Mouse (Mus musculus): ENCODE results near the gene Mtx3.
A peak's percentile ranks its signal among the peaks of the same experiment; 100 is the strongest.
"Not testable (repeated sequence)": the region's sequence is repeated elsewhere in the genome, so short reads cannot be mapped to it uniquely, and the experiment has no call there.

Gene Mtx3

DNA sequence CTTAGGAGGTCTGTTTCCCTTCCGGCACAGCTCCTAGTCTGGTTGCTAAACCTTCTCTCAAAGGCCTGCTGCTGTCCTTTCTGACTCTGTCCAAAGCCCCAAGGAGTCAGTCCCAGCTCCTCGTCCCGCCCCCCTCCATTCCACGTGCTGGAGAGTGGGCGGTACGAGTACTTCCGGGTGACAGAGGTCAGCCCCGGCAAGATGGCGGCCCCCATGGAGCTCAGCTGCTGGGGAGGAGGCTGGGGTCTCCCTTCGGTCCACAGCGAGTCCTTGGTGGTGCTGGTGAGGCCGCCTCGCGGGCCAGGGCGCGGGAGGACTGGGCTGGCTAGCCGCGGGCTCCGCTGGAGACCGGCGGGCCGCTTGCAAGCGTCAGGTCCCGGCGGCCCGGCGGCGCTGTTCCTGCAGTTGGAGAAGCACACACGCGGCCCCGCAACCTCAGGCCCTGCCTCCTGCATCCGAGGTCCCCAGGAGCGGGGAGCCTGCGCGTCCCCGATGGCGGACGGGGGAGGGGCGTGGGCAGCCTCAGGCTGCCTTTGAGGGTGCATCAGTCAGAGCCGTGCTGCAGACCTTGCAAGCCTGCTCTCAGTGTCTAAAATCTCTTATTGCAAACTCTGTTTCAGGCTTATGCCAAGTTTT is at the start of gene Mtx3:
Gene Mtx3, plus strand, starts transcription at position 175 of the 636 bp plus-strand sequence.
- peak; percentile 84 for DNase-seq (ENCODE audit: low spot score)

DNA sequence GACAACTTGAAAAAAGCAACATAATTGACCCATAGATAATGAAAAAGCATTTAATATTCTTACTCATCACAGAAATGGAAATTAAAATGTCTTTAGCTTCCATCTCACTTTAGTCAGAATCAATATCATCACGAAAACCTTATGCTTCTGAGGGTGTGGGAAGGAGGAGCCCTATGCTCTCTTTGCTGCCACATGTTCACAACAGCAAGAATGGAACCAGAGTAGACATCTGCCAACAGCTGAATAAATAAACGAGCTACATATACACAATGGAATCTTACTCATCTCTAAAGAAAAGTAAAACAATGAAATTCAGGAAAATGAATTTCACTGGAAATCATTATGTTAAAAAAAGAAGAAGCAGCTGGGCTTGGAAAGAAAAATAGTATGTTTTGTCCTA is 45.7 kb upstream of the Mtx3 start:
- DNase-seq (ENCODE audit: low spot score) = no peak

- no peak for DNase-seq (ENCODE audit: low spot score)
Observed at GRCm38 (mm10) chr13:92799306-92799925, 45.1 kb upstream of the Mtx3 start.

DNA sequence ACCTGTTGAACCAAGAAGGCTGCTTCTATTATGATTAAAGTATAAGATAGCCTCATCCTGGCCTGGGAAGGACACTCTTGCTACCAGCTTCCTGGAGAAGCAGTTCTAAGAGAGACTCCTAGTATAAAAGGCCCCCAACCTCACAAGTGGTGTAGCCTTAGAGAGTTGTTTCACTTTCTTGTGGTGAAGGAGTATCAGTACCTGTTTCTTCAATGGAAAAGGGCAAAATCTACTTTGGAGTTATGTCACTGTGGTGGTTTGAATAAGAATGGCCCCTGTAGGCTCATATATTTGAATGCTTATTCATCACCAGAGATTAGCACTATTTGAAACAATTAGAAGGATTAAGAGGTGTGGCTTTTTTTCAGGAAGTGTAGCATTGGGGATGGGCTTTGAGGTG is 37.8 kb upstream of the Mtx3 start:
- no peak for DNase-seq (ENCODE audit: low spot score)

DNA sequence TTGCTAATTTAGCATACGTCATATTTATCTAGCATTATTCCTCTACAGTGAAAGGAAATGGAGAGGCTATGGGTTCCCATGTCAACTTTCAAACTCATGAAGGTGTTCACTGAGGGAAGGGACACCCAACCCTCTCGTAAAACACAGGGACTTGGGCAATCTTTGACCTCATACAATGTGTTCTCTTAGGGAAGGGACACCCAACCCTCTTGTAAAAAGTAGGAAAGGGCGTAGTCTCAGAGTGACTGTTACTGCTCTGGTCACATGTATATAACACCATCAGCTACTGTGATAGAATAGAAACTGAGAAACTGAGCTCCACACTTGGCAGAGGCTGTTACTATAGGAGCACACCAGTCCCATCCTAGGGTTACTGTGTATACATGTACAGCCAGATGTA is 36.7 kb upstream of the Mtx3 start:
- no peak for DNase-seq (ENCODE audit: low spot score)

- DNase-seq (ENCODE audit: low spot score) = not testable (repeated sequence)
Observed at GRCm38 (mm10) chr13:92810592-92810991, 34.0 kb upstream of the Mtx3 start.

DNA sequence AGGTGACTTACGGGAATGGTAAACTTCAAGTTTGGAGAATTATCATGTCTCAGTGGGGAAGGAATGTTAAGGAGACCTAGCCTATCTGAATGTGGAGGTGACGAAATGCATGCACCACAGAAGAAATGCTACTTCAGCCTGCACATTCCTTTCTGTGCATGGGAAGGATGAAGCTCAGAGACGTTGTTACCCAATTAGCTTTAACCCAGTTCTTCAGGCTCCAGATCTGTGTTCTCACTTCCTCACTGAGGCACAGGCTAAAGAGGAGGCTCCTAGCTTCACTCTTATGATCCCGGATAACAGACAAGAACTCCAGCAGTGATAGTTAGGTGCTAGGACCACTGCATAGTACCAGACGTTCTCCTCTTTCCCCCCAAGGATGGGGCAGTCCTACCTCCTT is 28.2 kb upstream of the Mtx3 start:
- DNase-seq (ENCODE audit: low spot score) = no peak

DNA sequence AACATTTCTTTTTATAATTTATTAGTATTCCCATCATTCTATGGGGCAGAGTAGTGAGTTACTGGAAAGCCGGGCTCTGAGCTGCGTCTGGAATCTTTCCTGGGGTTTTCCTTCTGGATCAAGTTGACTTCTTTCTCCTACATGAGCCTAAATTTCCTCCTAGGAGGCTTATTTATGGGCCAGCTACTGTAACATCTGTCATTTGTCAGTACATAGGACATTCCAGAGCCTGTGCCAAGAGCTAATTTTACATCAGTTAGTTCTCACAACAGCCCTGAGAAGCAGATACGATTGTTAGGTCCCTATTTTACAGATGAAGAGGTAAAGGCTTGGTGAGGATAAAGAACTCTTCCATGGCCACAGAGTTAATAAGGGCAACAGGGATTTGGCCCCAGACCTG is 27.2 kb upstream of the Mtx3 start:
- DNase-seq (ENCODE audit: low spot score) = no peak

DNA sequence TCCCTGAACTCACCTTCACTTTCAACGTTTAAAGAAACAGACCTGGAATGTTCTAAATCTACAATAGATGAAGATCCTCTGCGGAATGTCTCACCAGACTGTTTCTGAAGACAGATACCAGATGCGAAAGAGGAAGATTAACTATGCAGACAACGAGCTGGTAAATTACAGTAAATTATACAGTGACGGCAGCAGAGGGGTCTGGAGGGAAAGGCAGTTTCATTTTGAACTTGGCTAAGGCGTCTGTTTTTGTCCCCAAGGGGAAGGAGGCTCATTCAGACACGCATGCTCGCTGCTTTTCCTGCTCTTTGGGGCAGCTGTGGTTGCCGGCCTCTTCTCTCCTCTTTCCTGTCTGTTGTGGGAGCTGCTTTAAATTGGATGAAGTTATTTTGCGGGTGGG is 15.7 kb upstream of the Mtx3 start:
- DNase-seq (ENCODE audit: low spot score) = no peak

DNA sequence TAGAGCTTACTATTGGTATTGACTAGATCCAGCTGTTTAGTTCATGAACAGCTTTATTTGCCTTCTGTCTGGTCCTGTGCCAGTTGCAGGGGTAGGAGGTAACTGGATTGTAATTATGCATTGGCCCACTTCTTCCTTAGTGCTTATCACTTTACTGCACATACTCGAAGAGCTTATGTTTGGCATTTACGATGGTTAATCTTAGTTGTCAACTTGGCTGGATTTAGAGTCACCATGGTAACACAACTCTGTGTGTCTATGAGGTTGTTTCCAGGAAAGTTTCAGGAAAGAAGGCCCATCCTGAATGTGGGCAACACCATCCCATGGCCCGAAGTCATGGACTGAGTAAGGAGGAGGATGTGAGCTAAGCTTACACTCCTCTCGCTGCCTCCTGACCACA is 11.4 kb upstream of the Mtx3 start:
- no peak for DNase-seq (ENCODE audit: low spot score)

GRCm38 (mm10) chr13:92846438-92846837 is 1.9 kb downstream of the Mtx3 start:
- DNase-seq (ENCODE audit: low spot score) = no peak

DNA sequence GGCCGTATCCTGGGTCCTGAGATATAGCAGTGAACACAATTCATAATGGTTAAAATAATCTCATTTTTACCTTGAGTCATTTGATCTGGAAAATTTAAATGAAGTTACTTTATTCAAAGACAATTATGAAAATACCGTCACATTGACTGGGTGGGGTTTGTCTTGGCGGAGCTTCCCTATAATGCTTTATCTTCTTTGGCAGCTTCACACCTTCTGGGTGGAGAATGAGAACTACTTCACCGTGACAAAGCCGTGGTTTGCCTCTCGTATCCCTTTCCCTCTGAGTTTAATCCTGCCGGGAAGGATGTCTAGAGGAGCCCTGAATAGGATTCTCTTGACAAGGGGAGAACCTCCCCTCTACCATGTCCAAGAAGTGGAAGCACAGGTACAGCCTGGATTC is 2.8 kb downstream of the Mtx3 start:
- DNase-seq (ENCODE audit: low spot score) = no peak

- no peak for DNase-seq (ENCODE audit: low spot score)
Observed at GRCm38 (mm10) chr13:92848002-92848401, 3.4 kb downstream of the Mtx3 start.

DNA sequence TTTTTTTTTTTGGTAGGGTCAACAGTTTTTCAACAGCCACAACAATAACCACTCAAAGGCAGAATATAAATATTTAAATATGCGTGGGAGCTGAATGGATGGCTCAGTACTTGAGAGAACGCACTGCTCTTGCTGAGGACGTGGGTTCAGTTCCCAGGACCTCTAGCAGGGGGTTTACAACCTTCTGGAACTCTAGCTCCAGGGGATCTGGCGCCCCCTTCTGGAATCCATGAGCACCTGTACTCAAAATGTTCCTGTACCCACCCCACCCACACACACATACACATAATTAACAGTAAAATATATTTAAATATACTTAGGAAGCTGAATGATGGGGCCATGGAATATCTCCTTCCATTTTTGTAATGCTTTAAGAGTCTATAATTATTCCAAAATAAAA is 11.3 kb downstream of the Mtx3 start:
- DNase-seq (ENCODE audit: low spot score) = no peak

DNA sequence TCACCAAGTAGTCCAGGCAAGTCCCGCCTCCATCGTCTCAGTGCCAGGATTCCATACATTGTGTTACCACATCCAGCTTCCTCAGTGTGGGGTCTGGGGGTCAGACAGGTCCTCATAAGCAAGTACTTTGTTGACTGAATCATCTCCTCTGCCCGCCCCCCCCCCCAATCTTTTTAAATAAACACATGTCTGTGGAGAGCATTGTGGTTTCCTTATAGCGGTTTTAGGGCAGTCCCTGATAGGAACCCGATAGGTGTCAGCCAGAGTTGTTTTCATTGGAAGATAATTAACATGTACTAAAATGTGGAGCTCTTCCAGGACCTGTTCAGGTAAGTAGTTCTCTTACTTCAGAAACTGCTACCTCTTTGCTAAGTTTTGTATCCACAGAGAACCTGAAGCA is 14.2 kb downstream of the Mtx3 start:
- no peak for DNase-seq (ENCODE audit: low spot score)

GRCm38 (mm10) chr13:92859959-92860358 is 15.4 kb downstream of the Mtx3 start:
- no peak for DNase-seq (ENCODE audit: low spot score)

GRCm38 (mm10) chr13:92865358-92865757 is 20.8 kb downstream of the Mtx3 start:
- no peak for DNase-seq (ENCODE audit: low spot score)

DNA sequence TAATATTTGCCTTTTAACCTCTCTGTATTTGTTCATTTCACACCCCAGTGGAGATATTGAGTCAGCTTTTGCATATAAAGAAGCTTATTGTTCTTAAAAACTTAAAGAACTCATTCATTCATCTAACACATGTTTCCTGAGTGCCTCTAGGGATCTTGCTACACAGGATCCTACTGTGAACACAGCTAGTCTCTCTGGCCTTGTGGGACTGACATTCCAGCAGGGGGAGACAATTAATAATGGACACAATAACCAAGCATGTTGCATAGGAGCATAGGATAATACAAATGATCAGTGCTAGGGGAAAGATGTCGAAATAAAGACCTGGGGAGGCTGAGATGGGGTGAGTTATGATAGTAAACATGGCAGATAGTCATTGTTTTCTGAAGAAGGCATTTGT is 22.1 kb downstream of the Mtx3 start:
- no peak for DNase-seq (ENCODE audit: low spot score)

DNA sequence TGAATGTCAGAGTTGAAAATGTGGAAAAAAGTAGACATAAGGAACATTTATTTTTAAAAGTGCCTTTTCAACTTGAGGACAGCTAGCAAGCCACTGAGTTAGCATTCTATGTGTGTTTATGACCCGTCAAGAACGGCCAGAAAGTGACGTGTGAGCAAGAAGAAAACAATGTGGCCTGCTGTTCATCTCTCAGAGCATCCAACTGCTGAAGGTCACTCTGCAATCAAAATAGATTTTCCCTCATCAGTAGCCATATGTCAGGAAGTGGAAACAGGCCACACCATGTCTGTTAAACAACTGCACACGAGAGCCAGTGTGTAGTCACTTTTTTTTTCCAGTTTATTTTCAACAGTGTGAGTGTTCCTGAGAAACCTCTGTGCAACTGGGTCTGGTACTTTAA is 35.0 kb downstream of the Mtx3 start:
- no peak for DNase-seq (ENCODE audit: low spot score)

DNA sequence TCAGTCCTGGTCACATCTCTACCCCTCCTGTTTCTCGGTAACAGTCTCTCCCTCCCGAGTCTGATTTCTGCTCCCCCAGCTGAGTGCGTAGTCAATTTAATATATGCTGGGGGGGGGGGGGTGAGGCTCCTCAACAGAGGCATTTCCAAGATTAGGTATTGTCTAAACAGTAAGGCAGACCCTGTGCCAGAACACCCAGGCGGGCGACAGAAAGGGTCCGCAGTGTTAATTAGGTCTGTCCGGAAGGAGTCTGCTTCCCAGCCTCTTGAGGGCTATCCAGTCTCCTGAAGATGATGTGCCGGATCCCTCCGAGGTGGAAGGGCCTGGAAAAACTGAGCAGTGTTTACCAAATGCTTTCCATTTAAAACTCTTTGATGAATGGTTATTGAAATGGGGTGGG is 35.4 kb downstream of the Mtx3 start:
- DNase-seq (ENCODE audit: low spot score) = no peak

GRCm38 (mm10) chr13:92880589-92880988 is 36.0 kb downstream of the Mtx3 start:
- DNase-seq (ENCODE audit: low spot score) = no peak

DNA sequence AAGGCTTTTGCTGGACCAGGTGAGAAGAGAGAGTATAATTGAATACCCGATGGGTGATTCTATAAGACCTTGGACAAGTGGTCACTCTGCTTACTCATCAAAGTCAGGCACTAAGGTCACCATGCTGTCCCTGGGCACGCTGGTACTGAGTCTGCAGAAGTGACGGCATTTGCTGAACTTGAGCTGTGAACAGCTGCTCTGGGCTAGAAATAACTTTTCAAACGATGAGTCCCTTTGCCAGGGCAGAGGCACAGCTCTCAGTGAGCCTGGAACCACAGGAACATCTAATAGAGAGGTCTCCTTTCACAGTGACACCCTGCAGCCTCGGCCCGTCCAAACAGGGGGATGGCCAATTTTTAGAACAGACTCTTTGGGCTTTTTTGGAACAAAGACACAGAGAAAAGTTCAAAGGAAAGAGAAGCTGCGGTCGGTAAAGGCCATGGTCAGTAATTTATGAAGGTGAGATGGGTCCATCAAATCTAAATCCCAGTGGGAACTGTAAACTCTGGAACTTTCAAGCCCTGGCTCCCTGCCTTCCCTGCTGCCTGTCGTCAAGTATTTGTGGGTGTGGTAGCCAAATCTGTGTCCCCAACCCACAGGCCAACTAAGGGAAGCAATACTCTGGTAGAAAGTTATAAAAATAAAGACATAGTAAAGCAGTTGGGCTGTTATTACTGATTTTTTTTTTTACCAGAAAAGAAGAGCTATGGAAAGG is 37.9 kb downstream of the Mtx3 start:
- no peak for DNase-seq (ENCODE audit: low spot score)

DNA sequence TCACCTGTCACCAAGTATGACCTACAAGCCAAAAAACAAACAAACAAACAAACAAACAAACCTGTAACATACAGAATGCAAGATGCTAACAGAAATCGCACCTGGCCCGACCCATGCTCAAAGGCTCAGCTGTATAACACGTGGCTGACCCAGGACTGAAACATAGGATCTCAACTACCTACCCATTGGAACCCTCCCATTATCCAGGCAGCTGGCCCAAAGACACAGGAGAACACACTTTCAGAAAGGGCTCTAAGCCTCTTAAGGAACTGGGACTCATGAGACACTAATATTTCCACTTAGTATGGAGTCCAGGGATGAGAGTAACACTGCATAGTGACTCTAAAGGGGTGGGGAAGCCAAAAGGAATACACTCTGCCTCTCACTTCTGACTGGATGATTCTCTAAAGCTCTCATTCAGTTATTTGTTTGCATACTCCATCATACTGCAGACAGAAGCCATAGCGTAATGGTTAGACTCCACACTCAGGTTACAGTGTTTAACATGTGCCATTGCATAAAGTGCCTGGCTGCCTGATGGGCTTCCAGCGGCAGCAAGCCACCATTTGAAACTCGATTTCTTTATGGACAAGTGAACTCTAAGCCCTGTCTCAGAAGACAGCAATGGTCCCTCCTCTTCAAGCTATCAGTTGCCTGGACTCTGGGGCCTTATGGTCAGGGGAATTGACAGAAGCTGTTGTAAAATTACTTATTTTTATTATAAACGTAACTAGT is 38.6 kb downstream of the Mtx3 start:
- no peak for DNase-seq (ENCODE audit: low spot score)

All from urinary bladder, postnatal 14 days (tissue).